Mouse (Mus musculus): ENCODE results near the gene Rassf1.

- TF ChIP-seq CTCF (IDR thresholded peaks at IDR 0.05; ENCODE audit: low read depth) (no peak), EP300 (IDR thresholded peaks at IDR 0.05; ENCODE audit: low read depth) (no peak)
Observed at GRCm38 (mm10) chr9:107581584-107581983, 30.2 kb downstream of the Rassf1 start.
